Mouse (Mus musculus) heart, embryonic 16.5 days (tissue): ENCODE results near the gene Fam81a. TPM values are rescaled to one million over a fixed set of nuclear protein-coding genes. Genes with fewer than 3 reads are reported as not detected.

Experiments used
- ATAC-seq: fragments of 200-750 bp; cut with Nextera tagmentation; replicated peaks from 2 replicates; pipeline ENCODE4 v1.8.0; 2017; ENCODE audit warnings: moderate number of reproducible peaks; ENCODE audit not compliant: insufficient read depth, low FRiP score; ENCODE audit errors: extremely low read depth
- H3K27ac ChIP-seq: fragments of 300-500 bp; sonication (generic); 2 replicates; pipeline ENCODE4 v1.5.1; 2014; ENCODE audit warnings: mild to moderate bottlenecking, low read length, control low read depth, moderate library complexity
- H3K27me3 ChIP-seq: fragments of 300-500 bp; sonication (generic); 2 replicates; pipeline ENCODE4 v1.6.1; 2014; ENCODE audit warnings: low read length, mixed read lengths; ENCODE audit not compliant: control insufficient read depth, insufficient read depth
- H3K36me3 ChIP-seq: fragments of 300-500 bp; sonication (generic); 2 replicates; pipeline ENCODE4 v1.6.1; 2014; ENCODE audit not compliant: control insufficient read depth, insufficient read depth
- H3K4me1 ChIP-seq: fragments of 300-500 bp; sonication (generic); 2 replicates; pipeline ENCODE4 v1.6.1; 2014; ENCODE audit warnings: low read length, mixed read lengths; ENCODE audit not compliant: control insufficient read depth, insufficient read depth
- H3K4me2 ChIP-seq: fragments of 300-500 bp; sonication (generic); 2 replicates; pipeline ENCODE4 v1.6.1; 2014; ENCODE audit warnings: low read depth, mild to moderate bottlenecking, control low read depth, low read length
- H3K4me3 ChIP-seq: fragments of 300-500 bp; sonication (generic); 2 replicates; pipeline ENCODE4 v1.5.1; 2014; ENCODE audit warnings: mild to moderate bottlenecking, control low read depth, low read length
- H3K9ac ChIP-seq: fragments of 300-500 bp; sonication (generic); 2 replicates; pipeline ENCODE4 v1.6.1; 2014; ENCODE audit warnings: low read length, control low read depth
- H3K9me3 ChIP-seq: fragments of 300-500 bp; sonication (generic); replicated peaks from 2 replicates; pipeline ENCODE4 v1.6.1; 2016; ENCODE audit warnings: low read length; ENCODE audit not compliant: control insufficient read depth
- WGBS: fragments of 180-500 bp; shearing (Covaris S2); extraction: QIAGEN DNeasy Blood & Tissue Kit; methylation state at CpG from one replicate; pipeline ENCODE4 v1.1.7; 2014; 5-methylcytosine and 5-hydroxymethylcytosine counted together
- polyA plus RNA-seq: library from polyadenylated mRNA; unstranded; fragments of >200 nt; fragmentation: Nextera tagmentation; extraction: Ambion mirVana; gene quantifications from 2 replicates; pipeline ENCODE4 v1.2.1, GENCODE M21; 2015

Fam81a gene
- polyA plus RNA-seq, 1 experiment from 2014 or later: 43.9 TPM

DNA sequence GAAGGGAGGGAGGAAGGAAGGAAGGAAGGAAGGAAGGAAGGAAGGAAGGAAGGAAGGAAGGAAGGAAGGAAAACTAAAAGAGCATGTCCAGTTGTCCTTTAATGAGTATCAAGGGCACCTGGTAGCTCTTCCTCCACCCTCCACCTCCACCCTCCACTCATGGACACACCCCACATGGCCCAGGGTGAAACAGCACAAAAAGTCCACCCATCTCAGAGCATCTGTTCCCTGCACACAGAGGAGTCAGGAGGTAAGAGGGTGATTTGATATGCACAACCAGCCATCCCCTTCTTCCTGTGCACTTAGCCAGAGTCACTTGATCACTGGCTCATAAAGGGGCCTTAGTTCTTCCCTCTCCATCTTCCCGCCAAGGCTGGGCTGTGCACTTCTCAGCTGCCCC, 99.4 kb downstream of the Fam81a start:
- Histone ChIP-seq H3K4me1 (no peaks in the 10 kb centered on the region), H3K9ac (no peak overlapping the region), H3K9me3 (peaks cover 4% of the 10 kb centered on the region; the same call in 1 of the 2 replicates), H3K36me3 (no peaks in the 10 kb centered on the region), H3K27ac (no peak overlapping the region), H3K4me2 (no peak overlapping the region), H3K4me3 (no peak overlapping the region), H3K27me3 (no peaks in the 10 kb centered on the region)
- 81% methylated on average over 1 of the region's 1 CpGs for WGBS
- ATAC-seq: no peak

GRCm38 (mm10) chr9:70042137-70042536, 100.2 kb downstream of the Fam81a start:
- Histone ChIP-seq H3K36me3 (no peaks in the 10 kb centered on the region), H3K9ac (no peak overlapping the region), H3K4me3 (no peak overlapping the region), H3K27me3 (no peaks in the 10 kb centered on the region), H3K9me3 (peaks cover 4% of the 10 kb centered on the region; the same call in 1 of the 2 replicates), H3K27ac (no peak overlapping the region), H3K4me1 (no peaks in the 10 kb centered on the region), H3K4me2 (no peak overlapping the region)
- 94% methylated on average over 4 of the region's 4 CpGs for WGBS
- ATAC-seq: no peak

DNA sequence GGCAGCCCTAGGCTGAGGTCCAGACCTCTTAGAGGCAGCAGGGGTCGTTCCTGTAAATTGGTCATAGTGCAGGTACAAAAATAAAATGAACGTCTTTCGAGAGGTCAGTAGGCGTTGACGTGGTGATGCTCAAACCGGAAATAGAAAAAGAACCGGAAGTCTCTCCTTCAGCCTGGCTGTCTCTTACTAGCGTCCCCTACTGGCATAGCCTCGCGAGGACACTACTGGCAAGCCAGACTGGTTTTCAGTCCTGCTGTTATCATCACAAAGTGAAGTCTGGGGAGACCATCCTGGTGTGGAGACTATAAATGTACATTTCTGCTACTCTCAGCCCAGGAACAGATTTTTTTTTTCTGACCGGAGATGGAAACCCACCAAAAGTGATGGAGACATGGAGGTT, 101.8 kb downstream of the Fam81a start:
- Histone ChIP-seq H3K4me2 (no peak overlapping the region), H3K4me3 (no peak overlapping the region), H3K27ac (no peak overlapping the region), H3K9me3 (peaks cover 4% of the 10 kb centered on the region; the same call in 1 of the 2 replicates), H3K36me3 (no peaks in the 10 kb centered on the region), H3K9ac (no peak overlapping the region), H3K4me1 (no peaks in the 10 kb centered on the region), H3K27me3 (no peaks in the 10 kb centered on the region)
- ATAC-seq: no peak
- WGBS: 69% methylated on average over 11 of the region's 11 CpGs

GRCm38 (mm10) chr9:70039597-70040385, 102.6 kb downstream of the Fam81a start:
- H3K27me3 ChIP-seq: no peaks in the 10 kb centered on the region
- ATAC-seq: no peak
- 79% methylated on average over 6 of the region's 6 CpGs for WGBS
- no peak overlapping the region for H3K4me2 ChIP-seq
- no peak overlapping the region for H3K4me3 ChIP-seq
- no peaks in the 10 kb centered on the region for H3K36me3 ChIP-seq
- no peak overlapping the region for H3K9ac ChIP-seq
- H3K4me1 ChIP-seq: no peaks in the 10 kb centered on the region
- H3K27ac ChIP-seq: no peak overlapping the region
- peaks cover 4% of the 10 kb centered on the region; the same call in 1 of the 2 replicates for H3K9me3 ChIP-seq

Other genes with a start within 250 kb of the Fam81a start
- 120 and 129 TPM in 2 replicates for gene Bnip2, start 153.1 kb downstream of the Fam81a start, polyA plus RNA-seq
- gene Gtf2a2, start 130.0 kb downstream of the Fam81a start, polyA plus RNA-seq: 168 and 183 TPM in 2 replicates
- gene Gcnt3, start 104.5 kb downstream of the Fam81a start, polyA plus RNA-seq: 0.11 TPM in 1 of 2 replicates, not detected in the other
- gene Myo1e, start 64.8 kb upstream of the Fam81a start, polyA plus RNA-seq: 12.2 and 15.6 TPM in 2 replicates